Mouse (Mus musculus) myocyte (in vitro differentiated cells): ENCODE results near the gene Rbfox1. TPM values are rescaled to one million over a fixed set of nuclear protein-coding genes. Genes with fewer than 3 reads are reported as not detected.

Source experiments
- H3K27me3 ChIP-seq: one replicate; pipeline ENCODE4 v1.6.1; 2011; ENCODE audit not compliant: control insufficient read depth, insufficient read depth, insufficient read length
- H3K36me3 ChIP-seq: one replicate; pipeline ENCODE4 v1.6.1; 2011; ENCODE audit not compliant: control insufficient read depth, insufficient read depth
- H3K4me2 ChIP-seq: one replicate; pipeline ENCODE4 v1.6.1; 2011; ENCODE audit warnings: low read depth, control low read depth
- H3K4me3 ChIP-seq: one replicate; pipeline ENCODE4 v1.5.1; 2011; ENCODE audit warnings: mild to moderate bottlenecking, control low read depth, moderate library complexity
- H3K79me2 ChIP-seq: one replicate; pipeline ENCODE4 v1.6.1; 2011; ENCODE audit not compliant: control insufficient read depth, insufficient read depth
- H3ac ChIP-seq: one replicate; pipeline ENCODE4 v1.6.1; 2011; ENCODE audit not compliant: control insufficient read depth, insufficient read length
- CEBPB ChIP-seq: IDR thresholded peaks from 2 replicates; pipeline ENCODE4 v1.6.1; 2011; ENCODE audit warnings: mild to moderate bottlenecking, moderate library complexity; ENCODE audit not compliant: poor library complexity, insufficient read depth, severe bottlenecking
- E2F4 ChIP-seq: IDR thresholded peaks from one replicate; pipeline ENCODE4 v1.6.1; 2011; ENCODE audit warnings: mild to moderate bottlenecking, control low read depth, moderate library complexity; ENCODE audit not compliant: insufficient read depth
- MAX ChIP-seq: IDR thresholded peaks from one replicate; pipeline ENCODE4 v1.6.1; 2011; ENCODE audit warnings: low read depth, mild to moderate bottlenecking, control low read depth
- MYOD1 ChIP-seq, 3 experiments: IDR thresholded peaks; one replicate each; pipeline ENCODE4 v1.6.1; 2011; ENCODE audit warnings: control low read depth in 2 of 3, low read depth in 2 of 3, mild to moderate bottlenecking in 2 of 3, moderate library complexity in 1 of 3; ENCODE audit not compliant: insufficient read length in 2 of 3, control insufficient read depth in 1 of 3
- MYOG ChIP-seq, 3 experiments: IDR thresholded peaks; one replicate each; pipeline ENCODE4 v1.6.1; 2011; ENCODE audit warnings: control low read depth in 2 of 3, low read depth in 2 of 3, mild to moderate bottlenecking in 2 of 3; ENCODE audit not compliant: insufficient read length in 2 of 3, control insufficient read depth in 1 of 3, insufficient read depth in 1 of 3
- POLR2A ChIP-seq: IDR thresholded peaks from one replicate; pipeline ENCODE4 v1.6.1; 2011; ENCODE audit warnings: low read depth, mild to moderate bottlenecking, control low read depth, moderate library complexity; ENCODE audit not compliant: insufficient read length
- POLR2AphosphoS2 ChIP-seq: IDR thresholded peaks from one replicate; pipeline ENCODE4 v1.6.1; 2011; ENCODE audit warnings: low read depth, control low read depth; ENCODE audit not compliant: insufficient read length
- REST ChIP-seq: IDR thresholded peaks from one replicate; pipeline ENCODE4 v1.6.1; 2011; ENCODE audit warnings: mild to moderate bottlenecking, control low read depth, moderate library complexity; ENCODE audit not compliant: insufficient read depth, insufficient read length
- SRF ChIP-seq: IDR thresholded peaks from one replicate; pipeline ENCODE4 v1.6.1; 2011; ENCODE audit warnings: low read depth; ENCODE audit not compliant: control insufficient read depth, insufficient read length
- TCF12 ChIP-seq: IDR thresholded peaks from one replicate; pipeline ENCODE4 v1.6.1; 2011; ENCODE audit warnings: mild to moderate bottlenecking, control low read depth; ENCODE audit not compliant: poor library complexity, insufficient read depth, severe bottlenecking
- TCF3 ChIP-seq: IDR thresholded peaks from one replicate; pipeline ENCODE4 v1.6.1; 2011; ENCODE audit warnings: low read depth, control low read depth; ENCODE audit not compliant: insufficient read length
- USF1 ChIP-seq: IDR thresholded peaks from one replicate; pipeline ENCODE4 v1.6.1; 2011; ENCODE audit warnings: low read depth, mild to moderate bottlenecking, control low read depth, moderate library complexity
- polyA plus RNA-seq: library from polyadenylated mRNA; unstranded; fragments of >200 nt; fragmentation: generic; extraction: Trizol; gene quantifications from one replicate; pipeline ENCODE4 v1.2.1, GENCODE M21; 2012; ENCODE audit warnings: missing spikeins

Rbfox1 gene
- polyA plus RNA-seq, 1 experiment: 8.3 TPM

DNA sequence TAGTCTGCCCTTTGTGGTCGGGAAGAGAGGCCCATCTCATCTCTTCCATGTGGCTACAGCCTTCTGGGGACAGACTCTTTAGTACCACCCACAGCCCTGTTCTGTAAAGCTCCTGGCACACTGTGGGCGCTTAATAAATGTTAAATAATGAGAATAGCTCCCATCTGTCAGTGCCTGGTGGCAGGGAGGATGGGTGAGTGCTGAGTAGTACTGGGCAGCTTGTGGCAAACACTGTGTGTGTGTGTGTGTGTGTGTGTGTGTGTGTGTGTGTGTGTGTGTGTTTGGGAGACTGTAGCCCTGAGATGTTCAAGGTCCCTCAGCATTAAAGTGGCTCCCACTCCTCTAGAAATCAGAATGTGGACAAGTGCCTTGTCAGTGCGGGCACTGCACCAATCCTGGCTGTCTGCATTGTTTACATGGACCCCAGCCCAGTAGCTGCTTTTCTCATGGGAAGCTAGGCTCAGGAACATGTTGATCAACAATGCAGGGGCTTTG lies 1196.0 kb downstream of the Rbfox1 start:
- Histone ChIP-seq H3K4me2 (no peak overlapping the region), H3K27me3 (no peaks in the 10 kb centered on the region)
- TF ChIP-seq MYOG (IDR thresholded peaks at IDR 0.05; ENCODE audit: control insufficient read depth in 1 of 3, insufficient read depth in 1 of 3, insufficient read length in 2 of 3, low read depth in 2 of 3): no peak
- peak in 2 of 3 experiments; percentile 0 to 42 for TF ChIP-seq MYOD1 (IDR thresholded peaks at IDR 0.05; ENCODE audit: control insufficient read depth in 1 of 3, insufficient read length in 2 of 3, low read depth in 2 of 3)
- no peak for TF ChIP-seq CEBPB

DNA sequence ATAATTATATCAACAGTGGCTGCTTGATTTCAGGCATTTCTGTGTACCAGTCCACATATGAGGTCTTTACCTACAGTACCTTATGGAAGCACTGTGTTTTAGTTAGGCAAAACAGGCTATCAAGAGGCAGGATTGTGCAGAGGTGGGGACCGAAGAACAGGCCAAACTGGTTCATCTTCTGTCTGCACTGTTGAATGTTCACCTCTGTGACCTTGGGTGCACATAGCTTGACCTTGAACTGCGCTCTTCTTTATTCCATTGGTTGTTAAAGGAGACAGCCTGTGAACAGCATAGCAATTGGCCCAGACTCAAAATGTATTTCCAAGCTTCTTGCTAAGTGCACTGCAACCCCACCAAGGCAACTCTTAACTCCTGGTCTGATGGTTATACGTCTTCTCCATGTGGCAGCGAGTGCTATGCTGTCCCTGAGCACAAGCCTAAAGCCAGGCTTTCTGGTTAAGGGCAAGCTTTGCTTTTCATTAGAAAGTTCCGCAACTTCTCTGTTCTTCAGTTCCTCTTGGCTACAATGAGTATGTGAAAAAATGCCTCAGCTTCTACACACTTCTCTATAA lies 1196.6 kb downstream of the Rbfox1 start:
- Histone ChIP-seq H3K36me3 (no peaks in the 10 kb centered on the region), H3K27me3 (no peaks in the 10 kb centered on the region), H3ac (no peak overlapping the region), H3K4me2 (no peak overlapping the region), H3K79me2 (no peaks in the 10 kb centered on the region), H3K4me3 (no peak overlapping the region)
- TF ChIP-seq MAX (no peak), SRF (no peak), MYOG (IDR thresholded peaks at IDR 0.05; ENCODE audit: control insufficient read depth in 1 of 3, insufficient read depth in 1 of 3, insufficient read length in 2 of 3, low read depth in 2 of 3) (no peak), POLR2A (no peak), E2F4 (no peak), REST (no peak), TCF12 (no peak), CEBPB (no peak), POLR2AphosphoS2 (no peak), USF1 (no peak), TCF3 (no peak), MYOD1 (IDR thresholded peaks at IDR 0.05; ENCODE audit: control insufficient read depth in 1 of 3, insufficient read length in 2 of 3, low read depth in 2 of 3) (no peak)

More for the DNA sequence above, 1196.0 kb downstream of the Rbfox1 start:
- H3K79me2 ChIP-seq: no peaks in the 10 kb centered on the region
- H3K4me3 ChIP-seq: no peak overlapping the region
- no peak overlapping the region for H3ac ChIP-seq
- no peaks in the 10 kb centered on the region for H3K36me3 ChIP-seq

DNA sequence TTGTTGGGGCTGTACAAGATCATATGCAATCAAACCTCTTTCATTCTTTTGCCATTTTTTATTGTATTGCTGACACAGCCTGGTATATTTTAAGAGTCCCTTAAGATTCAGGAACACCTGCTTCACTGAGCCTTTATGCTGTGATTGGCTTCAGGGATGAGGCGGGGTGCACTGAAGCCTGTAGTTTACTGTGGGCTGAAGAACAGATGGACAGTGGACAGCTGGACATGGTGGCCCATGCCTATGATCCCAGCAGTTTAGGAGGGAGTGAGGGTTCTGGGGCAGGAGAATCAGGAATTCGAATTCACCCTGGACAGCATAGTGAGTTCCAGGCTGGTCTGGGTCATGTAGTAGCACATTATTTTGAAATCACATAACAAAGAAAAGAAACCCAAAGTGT lies 1198.8 kb downstream of the Rbfox1 start:
- Histone ChIP-seq H3ac (no peak overlapping the region), H3K27me3 (no peaks in the 10 kb centered on the region), H3K4me2 (no peak overlapping the region), H3K79me2 (no peaks in the 10 kb centered on the region), H3K36me3 (no peaks in the 10 kb centered on the region), H3K4me3 (no peak overlapping the region)
- TF ChIP-seq USF1 (no peak), TCF3 (peak; percentile 14), MYOG (IDR thresholded peaks at IDR 0.05; ENCODE audit: control insufficient read depth in 1 of 3, insufficient read depth in 1 of 3, insufficient read length in 2 of 3, low read depth in 2 of 3) (peak; percentile 54 to 83 (median 61)), POLR2AphosphoS2 (no peak), MYOD1 (IDR thresholded peaks at IDR 0.05; ENCODE audit: control insufficient read depth in 1 of 3, insufficient read length in 2 of 3, low read depth in 2 of 3) (peak; percentile 81 to 94 (median 92)), E2F4 (no peak), TCF12 (peak; percentile 78), SRF (no peak), MAX (no peak), POLR2A (no peak), CEBPB (no peak), REST (no peak)

DNA sequence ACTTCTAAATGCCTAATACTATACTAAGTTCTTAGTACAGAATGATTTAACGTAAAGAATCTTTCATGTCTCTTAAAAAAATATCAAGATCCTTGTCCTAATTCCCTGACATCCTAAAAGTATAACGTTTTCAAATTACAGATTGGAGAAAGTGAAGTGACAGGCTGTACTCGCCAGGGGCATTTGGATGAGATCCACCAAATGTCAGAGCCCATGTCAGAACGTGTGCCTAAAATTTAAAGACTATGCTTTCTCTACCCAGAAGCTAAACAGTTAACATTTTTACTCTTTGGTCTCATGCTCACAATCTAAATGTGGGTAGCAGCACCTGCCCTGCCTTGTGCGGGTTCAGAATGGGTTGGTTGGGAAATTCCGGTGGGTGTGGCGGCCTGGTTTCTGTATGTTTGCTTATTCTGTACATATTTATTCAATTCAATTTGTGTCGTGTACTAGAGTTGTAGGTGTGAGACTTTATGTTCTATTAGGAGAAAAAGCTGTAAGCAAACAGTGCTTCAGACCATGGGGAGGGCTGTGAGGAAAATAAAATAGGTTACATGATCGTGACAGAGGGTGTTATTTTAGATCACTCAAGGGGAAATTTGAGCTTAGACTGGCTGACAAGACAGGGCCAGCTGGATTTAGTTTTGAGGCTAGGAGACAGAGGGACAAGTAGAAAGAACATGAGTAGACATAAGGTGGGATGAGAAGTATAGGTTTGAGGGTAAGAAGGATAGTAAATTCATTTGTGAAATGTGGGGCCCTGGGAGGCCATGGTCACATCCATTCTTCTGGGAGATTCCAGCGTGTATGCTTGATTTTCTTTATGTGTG lies 1203.7 kb downstream of the Rbfox1 start:
- H3K36me3 ChIP-seq: no peaks in the 10 kb centered on the region
- H3K79me2 ChIP-seq: no peaks in the 10 kb centered on the region
- TF ChIP-seq TCF12 (peak; percentile 6), POLR2AphosphoS2 (no peak), SRF (no peak), MYOG (IDR thresholded peaks at IDR 0.05; ENCODE audit: control insufficient read depth in 1 of 3, insufficient read depth in 1 of 3, insufficient read length in 2 of 3, low read depth in 2 of 3) (peak in 1 of 3 experiments; percentile 44), REST (no peak), USF1 (no peak), MYOD1 (IDR thresholded peaks at IDR 0.05; ENCODE audit: control insufficient read depth in 1 of 3, insufficient read length in 2 of 3, low read depth in 2 of 3) (peak; percentile 25 to 86 (median 56))
- H3K4me3 ChIP-seq: no peak overlapping the region
- H3K27me3 ChIP-seq: no peaks in the 10 kb centered on the region
- H3ac ChIP-seq: no peak overlapping the region
- H3K4me2 ChIP-seq: peak overlapping the region; percentile 60
